Mouse (Mus musculus): ENCODE results near the gene Sf3b1. TPM values are rescaled to one million over a fixed set of nuclear protein-coding genes. Genes with fewer than 3 reads are reported as not detected.

Sf3b1 gene
- total and polyA plus RNA-seq, 3 experiments: 35.3 to 758 (median 578) TPM

GRCm38 (mm10) chr1:54954856-54955255 is 72.4 kb downstream of the Sf3b1 start:
- H3K4me1 ChIP-seq (ENCODE audit: insufficient read depth, low read depth, low read length): no peaks in the 10 kb centered on the region
- H3K27me3 ChIP-seq (ENCODE audit: insufficient read depth, low read length): peaks cover 10% of the 10 kb centered on the region
- H3K9me3 ChIP-seq (replicated peaks): no peaks in the 10 kb centered on the region
- no peak overlapping the region for H3K4me3 ChIP-seq (ENCODE audit: low read depth, low read length)
- no peak for DNase-seq (ENCODE audit: low spot score)
- peak; percentile 15; the same call in 1 of the 2 replicates for ATAC-seq (ENCODE audit: extremely low read depth, insufficient number of reproducible peaks, low FRiP score, poor library complexity, severe bottlenecking)
- TF ChIP-seq CTCF (IDR thresholded peaks at IDR 0.05; ENCODE audit: low read depth, low read length) (no peak), GATA2 (IDR thresholded peaks at IDR 0.05; ENCODE audit: borderline replicate concordance, low read depth, low read length) (no peak), TAL1 (conservative IDR thresholded peaks at IDR 0.05; ENCODE audit: low read depth, low read length) (no peak), GATA1 (IDR thresholded peaks at IDR 0.05; ENCODE audit: borderline replicate concordance, low read length) (no peak), POLR2AphosphoS5 (IDR thresholded peaks at IDR 0.05; ENCODE audit: insufficient replicate concordance, low read depth, low read length) (no peak)
- no peaks in the 10 kb centered on the region for H3K36me3 ChIP-seq (replicated peaks)

- H3K9me3 ChIP-seq (replicated peaks): no peaks in the 10 kb centered on the region
- no peaks in the 10 kb centered on the region for H3K36me3 ChIP-seq (replicated peaks)
- H3K4me1 ChIP-seq (ENCODE audit: insufficient read depth, low read depth, low read length): no peaks in the 10 kb centered on the region
- TF ChIP-seq GATA2 (IDR thresholded peaks at IDR 0.05; ENCODE audit: borderline replicate concordance, low read depth, low read length): no peak
- no peak for TF ChIP-seq GATA1 (IDR thresholded peaks at IDR 0.05; ENCODE audit: borderline replicate concordance, low read length)
- TF ChIP-seq TAL1 (conservative IDR thresholded peaks at IDR 0.05; ENCODE audit: low read depth, low read length): no peak
- no peak for TF ChIP-seq CTCF (IDR thresholded peaks at IDR 0.05; ENCODE audit: low read depth, low read length)
- no peak for TF ChIP-seq POLR2AphosphoS5 (IDR thresholded peaks at IDR 0.05; ENCODE audit: insufficient replicate concordance, low read depth, low read length)
- H3K4me3 ChIP-seq (ENCODE audit: low read depth, low read length): no peak overlapping the region
- DNase-seq (ENCODE audit: low spot score): no peak
- no peaks in the 10 kb centered on the region; the same call in 1 of the 2 replicates for H3K27me3 ChIP-seq (ENCODE audit: insufficient read depth, low read length)
- no peak for ATAC-seq (ENCODE audit: extremely low read depth, insufficient number of reproducible peaks, low FRiP score, poor library complexity, severe bottlenecking)
These were observed 82.6 kb downstream of the Sf3b1 start for GRCm38 (mm10) chr1:54944648-54945047.

GRCm38 (mm10) chr1:54935466-54935865 is 91.8 kb downstream of the Sf3b1 start:
- Histone ChIP-seq H3K9me3 (replicated peaks) (no peaks in the 10 kb centered on the region), H3K27me3 (ENCODE audit: insufficient read depth, low read length) (peaks cover 3% of the 10 kb centered on the region; the same call in 1 of the 2 replicates), H3K36me3 (replicated peaks) (no peaks in the 10 kb centered on the region), H3K4me3 (ENCODE audit: low read depth, low read length) (no peak overlapping the region), H3K4me1 (ENCODE audit: insufficient read depth, low read depth, low read length) (no peaks in the 10 kb centered on the region)
- DNase-seq (ENCODE audit: low spot score) (no peak), ATAC-seq (ENCODE audit: extremely low read depth, insufficient number of reproducible peaks, low FRiP score, poor library complexity, severe bottlenecking) (no peak)
- TF ChIP-seq TAL1 (conservative IDR thresholded peaks at IDR 0.05; ENCODE audit: low read depth, low read length) (no peak), POLR2AphosphoS5 (IDR thresholded peaks at IDR 0.05; ENCODE audit: insufficient replicate concordance, low read depth, low read length) (no peak), CTCF (IDR thresholded peaks at IDR 0.05; ENCODE audit: low read depth, low read length) (no peak), GATA1 (IDR thresholded peaks at IDR 0.05; ENCODE audit: borderline replicate concordance, low read length) (no peak), GATA2 (IDR thresholded peaks at IDR 0.05; ENCODE audit: borderline replicate concordance, low read depth, low read length) (no peak)

Other genes starting within 250 kb of the Sf3b1 start
- 1.3 and 2.6 TPM in 2 replicates for gene Ankrd44, start 101.1 kb downstream of the Sf3b1 start, total RNA-seq (2014; fragmentation: Nextera tagmentation)
- 0.64 and 1.5 TPM in 2 replicates for gene Ankrd44, start 101.1 kb downstream of the Sf3b1 start, total RNA-seq (2017)
- 0.08 and 0.10 TPM in 2 replicates for gene Ankrd44, start 101.1 kb downstream of the Sf3b1 start, polyA plus RNA-seq (2012)
- gene Coq10b, start 25.3 kb upstream of the Sf3b1 start, total RNA-seq (2014; fragmentation: Nextera tagmentation): 29.8 and 50.3 TPM in 2 replicates
- gene Coq10b, start 25.3 kb upstream of the Sf3b1 start, total RNA-seq (2017): 36.2 and 48.2 TPM in 2 replicates
- 3.6 and 4.7 TPM in 2 replicates for gene Coq10b, start 25.3 kb upstream of the Sf3b1 start, polyA plus RNA-seq (2012)
- gene Hspe1, start 60.7 kb upstream of the Sf3b1 start, total RNA-seq (2014; fragmentation: Nextera tagmentation): 166 and 187 TPM in 2 replicates
- 638 and 797 TPM in 2 replicates for gene Hspe1, start 60.7 kb upstream of the Sf3b1 start, total RNA-seq (2017)
- gene Hspe1, start 60.7 kb upstream of the Sf3b1 start, polyA plus RNA-seq (2012): 121 and 163 TPM in 2 replicates
- gene Hspd1, start 60.8 kb upstream of the Sf3b1 start, total RNA-seq (2014; fragmentation: Nextera tagmentation): 273 and 291 TPM in 2 replicates
- gene Hspd1, start 60.8 kb upstream of the Sf3b1 start, total RNA-seq (2017): 690 and 812 TPM in 2 replicates
- 89.2 and 116 TPM in 2 replicates for gene Hspd1, start 60.8 kb upstream of the Sf3b1 start, polyA plus RNA-seq (2012)
- gene Mob4, start 103.8 kb upstream of the Sf3b1 start, total RNA-seq (2014; fragmentation: Nextera tagmentation): 65.2 and 69.4 TPM in 2 replicates
- gene Mob4, start 103.8 kb upstream of the Sf3b1 start, total RNA-seq (2017): 98.7 and 124 TPM in 2 replicates
- 7.7 TPM in 2 replicates for gene Mob4, start 103.8 kb upstream of the Sf3b1 start, polyA plus RNA-seq (2012)
- gene Rftn2, start 199.3 kb upstream of the Sf3b1 start, total RNA-seq (2014; fragmentation: Nextera tagmentation): 1.6 and 2.5 TPM in 2 replicates
- 1.7 and 3.2 TPM in 2 replicates for gene Rftn2, start 199.3 kb upstream of the Sf3b1 start, total RNA-seq (2017)
- 0.02 and 0.08 TPM in 2 replicates for gene Rftn2, start 199.3 kb upstream of the Sf3b1 start, polyA plus RNA-seq (2012)
- 9.6 and 12.0 TPM in 2 replicates for gene Mars2, start 209.7 kb upstream of the Sf3b1 start, total RNA-seq (2014; fragmentation: Nextera tagmentation)
- 12.4 and 13.3 TPM in 2 replicates for gene Mars2, start 209.7 kb upstream of the Sf3b1 start, total RNA-seq (2017)
- 3.3 and 3.8 TPM in 2 replicates for gene Mars2, start 209.7 kb upstream of the Sf3b1 start, polyA plus RNA-seq (2012)

Measured in G1E (cell line).